Mouse (Mus musculus) fibroblast of lung, adult 2 months (primary cell): ENCODE data around the gene Gm27029.
"Not testable (repeated sequence)": the region's sequence is repeated elsewhere in the genome, so short reads cannot be mapped to it uniquely, and the experiment has no call there.

Source experiments
- DNase-seq: peaks from one replicate; pipeline ENCODE4 v3.0.0-alpha.2; 2011; ENCODE audit warnings: low read depth

Gene Gm27029

DNA sequence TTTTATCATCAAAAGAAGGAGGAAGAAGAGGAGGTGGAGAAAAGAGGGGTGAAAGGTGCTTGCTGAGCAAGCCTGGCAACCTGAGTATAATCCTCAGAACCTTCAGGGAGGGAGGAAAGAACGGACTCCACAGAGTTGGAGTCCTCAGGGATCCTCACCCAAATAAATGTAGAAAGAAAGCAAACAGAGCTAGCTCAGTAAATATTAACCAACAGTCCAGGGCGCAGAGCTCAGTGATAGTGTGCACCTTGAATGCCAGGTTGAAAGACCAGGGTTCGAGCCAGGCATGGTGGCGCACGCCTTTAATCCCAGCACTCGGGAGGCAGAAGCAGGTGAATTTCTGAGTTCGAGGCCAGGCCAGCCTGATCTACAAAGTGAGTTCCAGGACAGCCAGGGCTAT, 31.0 kb upstream of the Gm27029 start:
- DNase-seq: no peak

DNA sequence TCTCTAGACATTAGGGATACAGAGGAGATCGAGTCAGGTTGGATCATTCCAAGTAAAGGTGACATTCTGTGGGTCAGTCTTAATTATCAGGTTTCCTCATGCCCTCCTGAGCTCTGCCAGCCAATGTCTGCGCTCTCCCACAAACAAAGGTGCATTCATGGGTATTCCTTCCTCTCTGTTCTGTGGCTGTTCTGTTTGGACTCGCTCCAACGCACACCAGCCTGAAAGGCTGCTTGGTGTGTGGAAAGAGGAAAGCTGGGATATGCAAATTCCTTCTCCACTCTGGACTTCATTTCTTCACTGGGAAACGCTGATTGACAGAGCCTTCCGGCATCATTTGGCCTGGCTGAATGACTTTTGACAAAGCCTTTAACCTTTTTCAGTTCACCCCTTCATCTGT, 30.1 kb upstream of the Gm27029 start:
- no peak for DNase-seq

DNA sequence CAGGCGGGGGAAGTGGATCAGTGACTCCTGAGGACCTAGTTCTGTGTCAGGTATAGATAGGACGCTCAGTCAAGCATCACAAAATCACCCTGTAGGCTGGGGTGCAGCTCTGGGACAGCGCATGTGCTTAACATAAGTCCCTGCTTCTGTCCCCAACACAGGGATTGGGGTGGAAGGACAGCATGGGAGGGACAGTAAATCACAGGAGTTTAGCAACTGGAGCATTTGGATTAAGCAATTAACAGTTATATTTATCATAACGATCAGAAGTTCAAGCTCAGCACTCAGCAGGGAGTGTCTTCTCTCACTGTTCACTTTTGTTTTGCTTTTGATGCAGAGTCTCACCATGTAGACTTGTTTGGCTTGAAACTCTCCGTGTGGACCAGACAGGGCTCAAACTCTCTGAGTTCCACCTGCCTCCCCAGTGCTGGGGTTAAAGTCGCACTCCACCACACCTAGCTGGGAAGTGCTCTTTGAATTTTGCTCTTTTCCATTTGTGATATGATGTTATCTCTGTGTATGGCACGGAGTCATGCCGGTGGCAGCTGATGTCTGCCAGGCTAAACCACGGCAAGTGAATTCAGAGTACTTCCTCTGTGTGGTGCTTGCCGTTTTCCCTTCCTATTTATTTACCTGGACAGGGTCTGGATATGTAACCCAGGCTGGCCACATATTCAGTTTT, 27.6 kb upstream of the Gm27029 start:
- no peak for DNase-seq

DNA sequence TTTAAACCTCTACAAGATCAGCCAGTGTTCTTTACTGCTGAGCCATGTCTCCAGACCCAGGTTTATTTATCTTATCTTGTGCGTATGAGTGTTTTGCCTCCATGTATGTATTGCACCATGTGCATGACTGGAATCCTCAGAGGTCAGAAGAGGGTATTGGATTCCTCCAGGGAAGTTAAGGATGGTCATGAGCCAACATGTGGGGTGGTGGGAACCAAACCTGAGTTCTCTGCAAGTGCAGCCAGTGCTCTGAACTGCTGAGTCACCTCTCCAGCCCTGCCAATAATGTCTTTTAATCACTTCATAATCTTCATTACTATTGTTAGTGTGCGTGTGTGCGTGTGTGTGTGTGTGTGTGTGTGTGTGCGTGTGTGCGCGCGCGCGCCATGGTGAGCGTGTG, 26.9 kb upstream of the Gm27029 start:
- no peak for DNase-seq

DNA sequence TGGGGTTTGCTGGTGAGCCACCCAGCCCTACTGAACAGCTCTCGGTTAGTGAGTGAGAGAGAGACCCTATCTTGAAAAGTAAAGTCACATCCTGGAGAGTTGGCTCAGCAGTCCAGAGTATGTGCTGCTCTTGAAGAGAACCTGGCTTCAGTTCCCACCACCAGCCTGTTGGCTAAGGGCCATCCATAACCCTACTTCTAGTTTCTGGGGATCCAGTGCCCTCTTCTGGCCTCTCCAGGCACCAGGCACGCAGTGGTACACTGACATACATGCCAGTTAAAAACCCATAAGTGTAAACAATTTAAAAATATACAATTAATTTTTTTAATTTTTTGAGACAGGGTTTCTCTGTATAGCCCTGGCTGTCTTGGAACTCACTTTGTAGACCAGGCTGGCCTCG, 25.8 kb upstream of the Gm27029 start:
- DNase-seq: no peak

DNA sequence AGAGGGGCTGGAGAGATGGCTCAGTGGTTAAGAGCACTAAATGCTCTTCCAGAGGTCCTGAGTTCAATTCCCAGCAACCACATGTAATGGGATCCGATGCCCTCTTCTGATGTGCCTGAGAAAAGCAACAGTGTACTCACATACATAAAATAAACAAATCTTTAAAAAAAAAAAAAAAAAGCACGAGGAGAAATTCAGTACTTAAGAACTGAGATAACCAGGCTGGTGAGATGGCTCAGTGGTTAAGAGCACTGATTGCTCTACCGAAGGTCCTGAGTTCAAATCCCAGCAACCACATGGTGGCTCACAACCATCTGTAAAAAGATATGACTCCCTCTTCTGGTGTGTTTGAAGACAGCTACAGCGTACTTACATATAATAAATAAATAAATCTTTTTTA, 25.0 kb upstream of the Gm27029 start:
- DNase-seq: not testable (repeated sequence)

DNA sequence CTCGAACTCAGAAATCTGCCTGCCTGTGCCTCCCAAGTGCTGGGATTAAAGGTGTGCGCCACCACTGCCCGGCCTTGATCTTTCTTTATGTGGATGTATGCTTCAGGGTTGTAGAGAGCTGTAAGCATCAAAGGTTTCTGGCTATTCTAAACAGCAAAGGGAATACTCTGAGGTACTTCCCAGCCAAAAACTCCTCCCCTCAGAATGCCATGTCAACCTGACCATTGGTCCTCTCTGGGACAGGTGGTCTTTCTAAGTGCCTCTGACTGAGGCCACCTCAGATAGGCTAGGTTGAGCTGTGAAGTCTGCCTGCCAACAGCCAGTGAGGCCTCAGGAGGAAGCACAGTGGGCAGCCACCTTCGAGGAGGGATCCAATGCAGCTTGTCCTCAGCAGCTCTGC, 24.3 kb upstream of the Gm27029 start:
- DNase-seq: no peak

DNA sequence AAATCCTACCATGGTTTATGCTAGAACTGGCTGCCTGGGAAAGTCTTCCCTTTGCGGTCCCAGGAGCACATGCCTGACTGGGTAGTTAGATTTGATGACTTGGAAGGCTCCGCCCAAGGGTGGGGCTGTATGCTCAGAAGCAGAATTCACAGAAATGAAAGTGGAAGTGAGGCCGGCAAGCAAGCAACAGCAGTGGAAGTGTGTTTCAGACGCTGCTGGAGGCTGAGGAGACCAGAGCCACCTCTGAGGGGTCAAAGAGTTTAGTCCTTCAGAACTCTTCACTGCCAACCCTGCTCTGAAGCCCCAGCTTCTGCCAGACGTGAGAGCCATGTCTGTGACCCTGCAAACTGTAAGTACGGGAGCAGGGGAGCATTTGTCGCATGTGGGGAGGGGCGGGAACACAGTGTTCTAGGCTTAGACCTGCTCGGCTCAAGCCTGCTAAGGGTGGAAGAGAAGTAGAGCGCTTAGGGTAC, 23.7 kb upstream of the Gm27029 start, which contains the start of gene Ifi35:
Gene Ifi35, plus strand, starts transcription at position 134 of the 473 bp plus-strand sequence.
- peak; percentile 96 for DNase-seq

DNA sequence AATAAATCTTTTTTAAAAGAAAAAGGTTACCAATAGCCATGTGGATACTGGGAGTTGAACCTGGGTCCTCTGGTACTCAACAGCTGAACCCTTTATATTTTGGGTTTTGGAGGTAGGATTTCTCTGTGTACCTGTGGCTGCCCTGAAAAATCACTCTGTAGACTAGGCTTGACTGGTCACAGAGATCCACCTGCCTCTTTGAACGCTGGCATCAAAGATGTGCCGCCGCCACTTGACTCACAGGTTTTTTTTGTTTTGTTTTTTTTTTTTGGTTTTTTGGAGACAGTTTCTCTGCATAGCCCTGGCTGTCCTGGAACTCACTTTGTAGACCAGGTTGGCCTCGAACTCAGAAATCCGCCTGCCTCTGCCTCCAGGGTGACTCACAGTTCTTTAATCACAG, 23.2 kb upstream of the Gm27029 start:
- no peak for DNase-seq

DNA sequence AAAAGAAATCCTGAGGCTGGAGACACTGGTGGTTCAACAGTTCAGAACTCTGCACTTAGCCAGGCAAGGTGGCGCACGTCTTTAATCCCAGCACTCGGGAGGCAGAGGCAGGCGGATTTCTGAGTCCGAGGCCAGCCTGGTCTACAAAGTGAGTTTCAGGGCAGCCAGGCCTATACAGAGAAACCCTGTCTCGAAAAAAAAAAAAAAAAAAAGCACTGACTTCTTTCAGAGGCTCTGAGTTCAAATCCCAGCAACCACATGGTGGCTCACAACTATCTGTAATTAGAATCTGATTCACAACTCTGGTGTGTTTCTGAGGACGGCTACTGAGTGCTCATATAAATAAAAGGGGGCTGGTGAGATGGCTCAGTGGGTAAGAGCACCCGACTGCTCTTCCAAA, 22.3 kb upstream of the Gm27029 start:
- not testable (repeated sequence) for DNase-seq

DNA sequence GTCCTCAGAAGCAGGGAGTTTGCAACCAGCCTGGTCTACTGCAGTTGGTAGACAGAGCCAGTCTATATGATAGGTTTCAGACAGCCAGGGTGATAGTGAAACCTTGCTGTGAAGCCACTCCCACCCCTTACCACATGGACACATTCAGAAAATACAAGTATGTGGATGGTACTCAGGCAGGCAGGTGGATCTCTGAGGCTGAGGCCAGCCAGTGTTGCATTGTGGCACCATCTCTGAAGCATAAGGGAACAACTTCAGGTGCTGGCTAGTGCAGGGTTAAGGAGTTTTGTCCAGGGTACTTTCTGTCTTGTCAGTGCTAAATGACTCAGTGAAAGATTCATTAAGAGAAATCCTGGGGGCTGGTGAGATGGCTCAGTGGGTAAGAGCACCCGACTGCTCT, 21.7 kb upstream of the Gm27029 start:
- DNase-seq: no peak

DNA sequence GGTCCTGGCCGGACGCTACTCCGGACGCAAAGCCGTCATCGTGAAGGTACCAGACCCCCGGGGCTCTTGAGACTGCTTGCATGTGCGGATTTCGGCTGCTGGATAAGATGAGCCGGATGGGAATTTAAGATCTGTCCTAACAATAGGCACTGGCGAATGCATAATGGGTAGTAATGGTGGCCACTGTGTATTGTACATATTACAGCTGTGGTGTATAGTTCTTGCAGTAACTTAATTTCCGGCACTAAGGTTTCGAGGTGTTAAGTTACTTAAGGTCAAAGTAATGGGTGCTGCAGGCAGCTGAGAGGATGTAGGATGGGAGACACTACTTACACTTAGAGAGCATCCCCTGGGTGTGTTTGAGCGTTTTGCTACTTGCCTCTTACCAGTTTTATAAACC, 18.2 kb upstream of the Gm27029 start:
- no peak for DNase-seq

DNA sequence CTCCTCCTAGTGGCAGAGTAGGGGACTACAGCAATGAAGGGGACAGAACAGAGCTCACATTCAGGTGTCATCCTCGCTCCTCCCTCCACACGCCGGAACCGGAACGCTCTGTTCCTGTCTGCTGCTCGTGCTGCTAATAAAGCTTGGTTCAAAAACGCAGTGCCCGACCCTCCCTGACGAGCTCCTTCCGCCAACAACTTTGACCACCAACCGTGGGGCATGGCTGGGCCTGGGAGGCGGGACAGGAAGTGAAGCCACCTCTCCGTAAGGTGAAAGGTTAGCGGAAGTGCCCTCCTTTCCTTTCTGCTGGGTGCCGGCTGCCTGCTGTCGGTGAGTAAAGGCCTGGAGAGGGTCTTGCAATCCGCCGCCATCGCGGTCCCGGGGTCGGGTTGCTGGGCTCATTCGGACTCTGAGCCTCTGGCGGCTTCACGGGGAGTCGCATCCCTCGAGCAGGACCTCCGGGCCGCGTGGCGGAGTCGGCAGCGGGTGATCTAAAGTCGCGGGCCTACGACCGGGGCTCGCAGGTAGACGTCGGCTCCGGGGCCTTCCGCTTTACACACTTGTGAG, 17.6 kb upstream of the Gm27029 start, which contains the start of gene Rpl27:
Gene Rpl27, plus strand, starts transcription at position 172 of the 567 bp plus-strand sequence.
- peak; percentile 100 for DNase-seq

DNA sequence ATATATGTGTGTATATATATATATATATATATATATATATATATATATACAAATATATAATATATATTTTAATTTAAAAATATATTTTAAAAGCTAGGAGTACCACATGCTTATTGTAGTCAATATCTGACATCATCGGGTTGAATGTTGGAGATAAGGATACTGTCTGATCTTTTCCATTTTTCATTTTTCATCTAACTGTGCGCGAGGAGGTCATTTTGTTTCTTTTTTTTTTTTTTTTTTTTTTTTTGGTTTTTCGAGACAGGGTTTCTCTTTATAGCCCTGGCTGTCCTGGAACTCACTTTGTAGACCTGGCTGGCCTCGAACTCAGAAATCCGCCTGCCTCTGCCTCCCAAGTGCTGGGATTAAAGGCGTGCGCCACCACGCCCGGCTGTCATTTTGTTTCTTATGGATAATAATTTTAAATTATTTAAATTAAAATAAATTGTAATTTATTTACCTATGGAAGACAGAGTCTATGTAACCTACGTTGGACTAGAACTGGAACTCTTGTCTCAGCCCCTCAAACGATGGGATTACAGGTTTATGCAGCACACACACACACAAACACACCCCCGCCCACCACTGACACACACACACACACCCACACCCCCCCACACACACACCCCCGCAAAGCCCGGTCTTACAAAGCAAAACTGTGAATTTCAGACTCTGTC, 17.0 kb upstream of the Gm27029 start:
- not testable (repeated sequence) for DNase-seq

DNA sequence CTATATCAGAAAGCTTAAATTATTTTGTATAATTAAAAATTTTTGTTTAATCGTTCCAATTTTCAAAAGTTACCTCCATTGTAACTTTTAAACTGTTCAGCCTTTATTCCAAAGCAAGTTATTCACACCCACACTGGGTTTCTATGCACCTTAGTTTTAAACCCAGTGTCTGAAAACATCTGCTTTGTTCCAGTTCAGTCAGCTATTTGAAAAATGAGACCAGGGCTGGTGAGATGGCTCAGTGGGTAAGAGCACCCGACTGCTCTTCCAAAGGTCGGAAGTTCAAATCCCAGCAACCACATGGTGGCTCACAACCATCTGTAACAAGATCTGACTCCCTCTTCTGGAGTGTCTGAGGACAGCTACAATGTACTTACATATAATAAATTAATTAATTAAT, 13.4 kb upstream of the Gm27029 start:
- DNase-seq: not testable (repeated sequence)

DNA sequence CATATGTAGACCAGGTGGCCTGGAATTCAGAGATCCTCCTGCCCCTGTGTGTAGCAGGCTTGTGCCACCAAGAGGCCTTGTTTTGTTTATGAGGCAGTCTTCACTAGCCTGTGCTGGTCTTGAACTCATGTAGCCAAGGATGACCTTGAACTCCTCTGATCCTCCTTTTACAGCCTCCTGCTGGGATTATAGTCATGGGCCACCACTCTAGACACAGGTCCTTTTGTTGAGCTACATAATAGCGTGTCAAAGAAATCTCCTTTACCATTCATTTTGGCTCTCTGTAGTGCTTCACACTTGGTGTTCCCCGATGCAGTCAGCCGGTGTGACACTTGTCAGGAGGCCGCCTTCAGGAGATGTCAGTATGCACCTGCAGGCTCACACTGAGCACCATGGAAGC, 12.3 kb upstream of the Gm27029 start:
- no peak for DNase-seq

DNA sequence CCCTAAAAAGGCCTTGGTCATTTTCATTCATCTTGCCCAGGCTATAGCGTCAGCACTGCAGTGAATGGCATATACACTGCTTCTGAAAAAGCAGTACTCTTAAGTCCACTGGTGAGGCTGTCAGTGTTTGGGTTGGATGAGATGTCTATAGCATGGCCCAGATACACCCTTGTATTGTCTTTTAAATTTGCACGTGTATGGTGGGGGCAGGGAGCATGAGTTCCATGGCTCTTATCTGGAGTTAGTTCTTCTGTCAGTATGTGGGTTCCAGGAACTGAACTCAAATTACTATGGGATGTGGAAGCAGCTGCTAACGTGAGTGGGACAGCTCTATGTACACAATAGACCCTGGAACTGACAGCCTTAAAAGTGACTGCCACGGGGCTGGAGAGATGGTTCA, 11.2 kb upstream of the Gm27029 start:
- no peak for DNase-seq

DNA sequence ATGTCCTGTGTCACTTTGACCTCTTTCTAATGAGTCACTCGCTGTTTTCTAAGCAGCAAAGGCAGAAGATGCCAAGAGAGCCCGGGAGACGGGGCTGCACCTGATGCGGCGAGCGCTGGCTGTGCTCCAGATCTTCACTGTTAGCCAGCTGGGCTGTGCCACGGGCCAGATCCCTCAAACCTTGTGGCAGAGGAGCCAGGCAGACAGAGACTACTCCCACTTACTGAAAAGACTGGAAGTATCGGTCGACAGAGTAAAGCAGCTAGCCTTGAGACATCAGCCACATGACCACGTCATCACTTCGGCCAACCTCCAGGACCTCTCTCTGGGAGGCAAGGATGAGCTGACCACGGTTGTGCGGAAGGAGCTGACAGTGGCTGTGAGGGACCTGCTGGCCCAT, 8.8 kb upstream of the Gm27029 start:
- DNase-seq: no peak

DNA sequence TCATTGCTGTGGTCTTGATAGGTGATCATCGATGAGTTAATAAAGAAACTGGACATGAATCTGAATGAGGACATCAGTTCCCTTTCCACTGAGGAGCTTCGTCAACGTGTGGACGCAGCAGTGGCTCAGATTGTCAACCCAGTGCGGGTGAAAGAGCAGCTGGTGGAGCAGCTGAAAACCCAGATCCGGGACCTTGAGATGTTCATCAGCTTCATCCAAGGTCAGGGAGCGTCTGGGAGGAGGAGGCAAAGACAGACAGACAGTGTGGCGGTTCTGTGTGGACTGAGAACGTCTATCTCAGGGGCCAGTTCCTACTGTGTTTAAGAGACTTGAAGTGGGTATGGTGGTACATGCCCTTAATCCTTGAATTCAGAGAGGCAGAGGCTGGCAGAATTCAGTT, 6.7 kb upstream of the Gm27029 start:
- no peak for DNase-seq

DNA sequence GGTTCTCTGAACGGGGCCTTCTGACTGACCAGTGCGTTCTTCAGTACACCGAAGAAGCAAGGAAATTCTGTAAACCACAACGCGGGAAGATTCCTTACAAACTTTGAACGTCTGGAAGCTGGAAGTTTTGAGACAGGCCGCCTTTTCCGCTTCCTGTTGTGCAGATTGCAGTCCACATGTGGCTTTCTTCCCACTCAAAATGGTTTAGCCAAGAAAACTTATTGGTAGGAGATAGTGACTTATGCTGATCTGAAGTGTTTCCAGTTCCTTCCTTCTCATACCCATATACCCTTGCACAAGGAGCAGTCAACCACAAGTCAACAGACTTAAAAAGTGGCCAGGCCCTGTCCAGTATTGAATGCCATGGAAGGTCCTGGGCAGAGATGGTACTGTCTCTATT, 1.6 kb upstream of the Gm27029 start:
- DNase-seq: no peak

DNA sequence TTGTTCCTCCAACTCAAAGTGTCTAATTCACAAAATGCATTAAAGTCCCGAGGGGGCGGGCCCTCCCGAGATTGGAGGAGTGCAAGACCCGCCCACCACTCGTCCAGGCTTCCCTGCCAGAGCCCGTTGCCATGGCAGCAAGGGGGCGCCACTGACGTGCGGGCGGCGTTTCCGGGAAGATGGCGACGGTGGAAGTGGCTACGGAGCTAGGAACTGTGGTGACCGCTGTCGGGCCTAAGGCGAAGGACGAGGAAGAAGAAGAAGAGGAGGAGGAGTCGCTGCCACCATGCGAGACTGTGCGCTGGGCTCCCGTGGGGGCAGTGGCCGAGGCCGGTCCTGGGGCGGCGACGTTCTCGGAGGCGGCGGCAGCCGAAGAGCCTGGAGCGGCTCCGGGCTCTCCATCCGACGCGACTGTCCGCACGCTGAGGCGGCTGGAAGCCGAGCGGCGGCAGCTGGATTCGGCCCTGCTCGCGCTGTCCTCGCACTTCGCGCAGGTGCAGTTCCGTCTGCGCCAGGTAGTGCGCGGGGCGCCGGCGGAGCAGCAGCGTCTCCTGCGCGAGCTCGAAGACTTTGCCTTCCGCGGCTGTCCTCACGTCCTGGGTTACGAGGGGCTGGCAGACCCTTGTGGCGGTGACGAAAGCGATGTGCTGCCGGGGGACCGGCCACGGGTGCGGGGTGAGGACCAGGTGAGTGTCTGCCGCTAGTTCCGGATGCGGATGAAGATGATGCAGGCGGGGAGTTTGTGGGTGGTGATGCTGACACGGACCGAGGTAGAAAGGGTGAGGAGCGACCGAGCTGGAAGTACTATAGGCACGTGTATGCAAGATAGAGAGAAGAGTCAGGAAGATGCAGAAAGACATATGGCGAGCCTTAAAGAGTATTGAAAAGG, 573 bp upstream of the Gm27029 start, which contains the start of the genes Rundc1 and Ptges3l:
Gene Rundc1, plus strand, starts transcription at position 161 of the 889 bp plus-strand sequence.
Gene Ptges3l, minus strand, starts transcription at position 409 of the 889 bp plus-strand sequence.
- DNase-seq: peak; percentile 85

DNA sequence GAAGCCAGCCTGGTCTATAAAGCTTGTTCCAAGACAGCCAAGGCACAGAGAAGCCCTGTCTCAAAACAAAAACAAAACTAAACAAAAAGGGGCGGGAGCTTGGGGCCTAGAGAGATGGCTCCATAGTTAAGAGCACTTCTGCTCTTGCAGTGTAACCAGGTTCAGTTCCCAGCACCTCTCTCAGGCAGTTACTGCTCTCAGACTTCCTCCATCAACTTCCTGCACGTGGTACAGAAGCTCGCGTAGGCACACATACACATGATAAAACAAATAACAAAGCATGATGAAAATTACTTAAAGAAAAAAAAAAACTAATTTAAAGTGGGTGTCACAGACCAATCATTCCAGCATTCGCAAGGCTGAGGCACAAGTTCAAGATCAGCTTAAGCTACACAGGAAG, 4.4 kb downstream of the Gm27029 start:
- DNase-seq: no peak
